Mouse (Mus musculus) cortical plate, adult 2 months (tissue): Measurements from ENCODE around the gene Fam131a.

Experiments
- CTCF ChIP-seq: fragments of 200-500 bp; IDR thresholded peaks from 2 replicates; pipeline ENCODE4 v1.5.1; 2011; ENCODE audit warnings: mild to moderate bottlenecking, control low read depth, low read length; ENCODE audit not compliant: insufficient read depth; ENCODE audit errors: extremely low read depth
- POLR2A ChIP-seq: fragments of 200-500 bp; IDR thresholded peaks from 2 replicates; pipeline ENCODE4 v1.6.1; 2011; ENCODE audit warnings: mild to moderate bottlenecking, low read length, control low read depth; ENCODE audit not compliant: insufficient read depth; ENCODE audit errors: extremely low read depth

DNA sequence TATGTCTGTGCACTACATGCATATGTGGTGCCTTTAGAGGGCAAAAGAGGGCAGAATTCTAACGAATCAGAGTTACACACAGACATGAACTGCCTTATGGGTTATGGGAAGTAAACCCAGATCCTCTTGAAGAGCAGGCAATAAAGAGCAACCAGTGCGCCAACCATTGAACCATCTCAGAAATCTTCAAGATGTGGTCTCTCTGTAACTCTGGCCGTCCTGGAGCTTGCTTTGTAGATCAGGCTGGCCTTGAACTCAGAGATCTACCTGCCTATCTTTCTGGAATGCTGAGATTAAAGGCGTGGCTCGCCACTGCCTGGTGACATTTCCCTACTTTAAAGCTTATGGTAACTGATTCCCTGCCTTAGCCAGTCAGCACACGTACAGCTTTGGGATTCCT is 21.2 kb upstream of the Fam131a start:
- TF ChIP-seq CTCF (no peak), POLR2A (no peak)
